Mouse (Mus musculus): ENCODE measurements around the gene Git1. TPM values are rescaled to one million over a fixed set of nuclear protein-coding genes. Genes with fewer than 3 reads are reported as not detected.
"Not testable (repeated sequence)": the region's sequence is repeated elsewhere in the genome, so short reads cannot be mapped to it uniquely, and the experiment has no call there.

Git1 gene
- polyA plus RNA-seq, 1 experiment = 99.0 TPM

DNA sequence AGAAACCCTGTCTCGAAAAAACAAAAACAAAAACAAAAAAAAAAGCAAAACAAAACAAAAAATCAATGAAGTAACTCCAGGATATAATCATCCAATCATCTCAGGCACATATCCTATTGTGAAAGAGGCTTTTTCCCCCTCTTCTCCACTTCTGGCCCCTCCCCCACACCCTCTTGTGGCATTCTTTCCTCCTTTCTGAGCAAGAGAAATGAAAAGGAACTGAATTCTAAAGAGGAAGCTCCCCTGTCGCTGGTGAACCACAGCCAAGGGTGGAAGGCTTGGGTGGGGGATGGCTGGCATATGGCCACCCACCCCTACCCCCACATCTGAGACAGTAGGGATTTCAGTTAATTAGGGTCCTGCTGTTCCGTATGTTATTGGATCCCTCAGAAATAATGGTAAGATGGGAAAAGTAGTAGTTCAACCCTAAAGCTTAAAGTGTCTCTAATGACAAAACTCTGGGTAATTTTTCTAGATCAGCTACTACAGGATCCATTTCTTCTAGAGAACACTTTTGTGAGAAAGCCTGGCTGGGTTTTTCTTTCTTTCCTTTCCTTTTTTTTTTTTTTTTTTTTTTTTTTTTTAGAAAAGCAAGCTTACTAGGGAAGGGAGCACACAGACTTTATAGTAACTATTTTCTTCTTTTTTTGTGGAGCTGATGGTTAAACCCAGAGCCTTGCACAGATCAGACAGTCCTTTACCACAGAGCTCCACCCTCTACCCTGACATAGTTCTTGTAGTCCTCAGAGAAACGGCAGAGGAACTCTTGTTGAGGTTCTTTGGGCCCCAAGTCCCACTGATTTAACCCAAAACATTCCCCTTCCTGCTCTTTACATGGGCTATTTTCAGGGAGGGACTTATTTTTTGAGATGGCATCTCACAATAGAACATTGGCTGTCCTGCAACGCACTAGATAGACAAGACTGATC is 27.5 kb downstream of the Git1 start:
- no peaks in the 10 kb centered on the region for H3K36me3 ChIP-seq (ENCODE audit: control insufficient read depth, insufficient read depth, low read length)
- no peak overlapping the region for H3K4me3 ChIP-seq (ENCODE audit: control insufficient read depth, insufficient read depth, low read length)
- DNase-seq = peak; percentile 71
- TF ChIP-seq CTCF (IDR thresholded peaks at IDR 0.05; ENCODE audit: borderline replicate concordance, control insufficient read depth, extremely low read depth, insufficient read depth, low read length, poor library complexity) = no peak
- no peak for TF ChIP-seq POLR2A (IDR thresholded peaks at IDR 0.05; ENCODE audit: control insufficient read depth, extremely low read depth, insufficient read depth, low read length, poor library complexity)
- no peaks in the 10 kb centered on the region for H3K27me3 ChIP-seq (ENCODE audit: control insufficient read depth, insufficient read depth, low read length)
- WGBS = 15% methylated on average over 5 of the region's 5 CpGs
- H3K27ac ChIP-seq (ENCODE audit: control insufficient read depth, insufficient read depth, low read length) = peak overlapping the region; percentile 95
- peaks cover 53% of the 10 kb centered on the region for H3K4me1 ChIP-seq (replicated peaks; ENCODE audit: control insufficient read depth, insufficient read depth, low read length)

DNA sequence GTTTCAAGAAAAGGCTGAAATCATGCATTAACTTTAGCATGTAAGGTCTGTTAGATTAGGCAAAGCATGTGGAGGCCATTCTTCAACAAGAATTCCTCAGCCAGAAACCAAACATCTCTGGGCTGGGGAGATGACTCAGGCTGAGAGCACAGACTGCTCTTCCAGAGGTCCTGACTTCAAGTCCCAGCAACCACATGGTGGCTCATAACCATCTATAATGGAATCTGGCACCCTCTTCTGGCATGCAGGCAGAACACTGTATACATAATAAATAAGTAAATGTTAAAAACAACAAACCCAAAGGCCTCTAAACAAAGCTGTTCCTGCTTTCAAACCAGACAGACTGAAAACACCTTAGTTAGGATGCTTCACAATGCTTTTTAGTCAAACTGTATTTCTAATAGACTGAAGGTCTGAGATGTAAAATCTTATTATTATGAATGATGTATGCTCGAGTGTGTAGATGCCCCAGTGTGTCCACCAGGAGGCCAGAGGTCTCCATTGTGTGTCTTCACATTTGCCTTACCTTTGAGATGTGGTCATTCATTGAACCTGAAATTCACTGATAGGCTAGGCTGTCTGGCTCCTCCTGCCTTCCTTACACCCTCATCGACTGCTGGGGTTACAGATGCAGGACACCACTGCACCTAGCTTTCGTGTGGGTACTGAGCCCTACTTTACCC is 32.6 kb downstream of the Git1 start:
- Histone ChIP-seq H3K27ac (ENCODE audit: control insufficient read depth, insufficient read depth, low read length) (no peak overlapping the region), H3K4me3 (ENCODE audit: control insufficient read depth, insufficient read depth, low read length) (no peak overlapping the region), H3K36me3 (ENCODE audit: control insufficient read depth, insufficient read depth, low read length) (no peaks in the 10 kb centered on the region), H3K27me3 (ENCODE audit: control insufficient read depth, insufficient read depth, low read length) (no peaks in the 10 kb centered on the region), H3K4me1 (replicated peaks; ENCODE audit: control insufficient read depth, insufficient read depth, low read length) (peaks cover 9% of the 10 kb centered on the region)
- WGBS = 97% methylated on average over 3 of the region's 3 CpGs
- TF ChIP-seq CTCF (IDR thresholded peaks at IDR 0.05; ENCODE audit: borderline replicate concordance, control insufficient read depth, extremely low read depth, insufficient read depth, low read length, poor library complexity) (no peak), POLR2A (IDR thresholded peaks at IDR 0.05; ENCODE audit: control insufficient read depth, extremely low read depth, insufficient read depth, low read length, poor library complexity) (no peak)
- DNase-seq = no peak

DNA sequence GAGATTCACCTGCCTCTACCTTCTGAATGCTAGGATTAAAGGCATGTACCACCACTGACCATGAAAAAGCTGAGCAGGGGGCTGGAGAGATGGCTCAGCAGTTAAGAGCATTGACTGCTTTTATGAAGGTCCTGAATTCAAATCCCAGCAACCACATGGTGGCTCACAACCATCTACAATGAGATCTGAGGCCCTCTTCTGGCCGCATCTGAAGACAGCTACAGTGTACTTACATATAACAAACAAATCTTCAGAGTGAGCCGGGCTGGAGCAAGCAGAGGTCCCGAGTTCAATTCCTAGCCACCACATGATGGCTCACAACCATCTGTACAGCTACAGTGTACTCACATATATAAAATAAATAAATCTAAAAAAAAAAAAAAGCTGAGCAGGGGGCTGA is 35.1 kb downstream of the Git1 start:
- 97% methylated on average over 3 of the region's 3 CpGs for whole genome bisulfite sequencing
- not testable (repeated sequence) for H3K4me3 ChIP-seq (ENCODE audit: control insufficient read depth, insufficient read depth, low read length); H3K4me1 ChIP-seq (replicated peaks; ENCODE audit: control insufficient read depth, insufficient read depth, low read length); H3K27ac ChIP-seq (ENCODE audit: control insufficient read depth, insufficient read depth, low read length); DNase-seq; H3K36me3 ChIP-seq (ENCODE audit: control insufficient read depth, insufficient read depth, low read length); H3K27me3 ChIP-seq (ENCODE audit: control insufficient read depth, insufficient read depth, low read length)

DNA sequence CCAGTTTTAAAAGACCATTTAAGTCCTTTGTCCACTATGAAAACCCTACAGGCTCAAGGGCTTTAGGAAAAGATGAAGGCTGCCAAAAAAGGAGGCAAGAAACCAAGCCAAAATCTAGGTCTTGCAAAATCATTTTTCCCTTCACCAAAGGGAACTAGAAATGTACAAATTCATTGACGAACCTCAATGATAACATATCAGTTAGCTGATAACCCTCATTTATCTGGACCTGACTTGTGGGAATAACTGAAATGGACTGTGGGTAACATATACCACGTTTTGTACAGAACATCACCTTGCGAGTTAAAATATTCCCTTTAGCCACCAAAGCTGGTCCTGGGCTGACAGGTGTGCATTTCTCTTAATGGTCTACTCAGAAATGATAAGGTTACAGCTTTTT is 36.3 kb downstream of the Git1 start:
- Histone ChIP-seq H3K36me3 (ENCODE audit: control insufficient read depth, insufficient read depth, low read length) (no peaks in the 10 kb centered on the region), H3K27me3 (ENCODE audit: control insufficient read depth, insufficient read depth, low read length) (no peaks in the 10 kb centered on the region), H3K4me1 (replicated peaks; ENCODE audit: control insufficient read depth, insufficient read depth, low read length) (no peaks in the 10 kb centered on the region), H3K4me3 (ENCODE audit: control insufficient read depth, insufficient read depth, low read length) (no peak overlapping the region), H3K27ac (ENCODE audit: control insufficient read depth, insufficient read depth, low read length) (no peak overlapping the region)
- no peak for DNase-seq
- WGBS = 92% methylated on average over 3 of the region's 3 CpGs
- TF ChIP-seq POLR2A (IDR thresholded peaks at IDR 0.05; ENCODE audit: control insufficient read depth, extremely low read depth, insufficient read depth, low read length, poor library complexity) = no peak
- TF ChIP-seq CTCF (IDR thresholded peaks at IDR 0.05; ENCODE audit: borderline replicate concordance, control insufficient read depth, extremely low read depth, insufficient read depth, low read length, poor library complexity) = no peak

DNA sequence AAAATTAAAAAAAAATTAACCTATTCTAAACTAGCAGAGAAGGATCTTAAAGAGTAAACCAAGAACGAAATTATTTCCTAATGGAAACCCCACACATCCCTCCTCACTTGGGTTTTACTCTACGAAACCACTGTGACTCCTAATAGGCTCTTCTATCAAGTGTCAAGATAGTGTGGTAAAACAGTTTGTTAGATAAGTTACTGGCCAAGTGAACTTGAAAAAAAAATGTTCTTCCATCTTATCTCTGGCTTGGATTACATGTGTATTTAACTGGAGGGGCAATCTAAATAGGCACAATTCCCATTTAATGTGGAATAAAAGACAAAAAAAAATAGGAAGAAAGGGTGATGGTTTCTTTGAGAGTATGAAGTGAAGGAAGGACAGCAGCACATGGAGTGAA is 37.5 kb downstream of the Git1 start:
- no peak overlapping the region for H3K27ac ChIP-seq (ENCODE audit: control insufficient read depth, insufficient read depth, low read length)
- no peaks in the 10 kb centered on the region for H3K4me1 ChIP-seq (replicated peaks; ENCODE audit: control insufficient read depth, insufficient read depth, low read length)
- 94% methylated on average over 2 of the region's 2 CpGs for WGBS
- TF ChIP-seq CTCF (IDR thresholded peaks at IDR 0.05; ENCODE audit: borderline replicate concordance, control insufficient read depth, extremely low read depth, insufficient read depth, low read length, poor library complexity) (no peak), POLR2A (IDR thresholded peaks at IDR 0.05; ENCODE audit: control insufficient read depth, extremely low read depth, insufficient read depth, low read length, poor library complexity) (no peak)
- no peaks in the 10 kb centered on the region for H3K36me3 ChIP-seq (ENCODE audit: control insufficient read depth, insufficient read depth, low read length)
- H3K27me3 ChIP-seq (ENCODE audit: control insufficient read depth, insufficient read depth, low read length) = no peaks in the 10 kb centered on the region
- DNase-seq = no peak
- H3K4me3 ChIP-seq (ENCODE audit: control insufficient read depth, insufficient read depth, low read length) = no peak overlapping the region

DNA sequence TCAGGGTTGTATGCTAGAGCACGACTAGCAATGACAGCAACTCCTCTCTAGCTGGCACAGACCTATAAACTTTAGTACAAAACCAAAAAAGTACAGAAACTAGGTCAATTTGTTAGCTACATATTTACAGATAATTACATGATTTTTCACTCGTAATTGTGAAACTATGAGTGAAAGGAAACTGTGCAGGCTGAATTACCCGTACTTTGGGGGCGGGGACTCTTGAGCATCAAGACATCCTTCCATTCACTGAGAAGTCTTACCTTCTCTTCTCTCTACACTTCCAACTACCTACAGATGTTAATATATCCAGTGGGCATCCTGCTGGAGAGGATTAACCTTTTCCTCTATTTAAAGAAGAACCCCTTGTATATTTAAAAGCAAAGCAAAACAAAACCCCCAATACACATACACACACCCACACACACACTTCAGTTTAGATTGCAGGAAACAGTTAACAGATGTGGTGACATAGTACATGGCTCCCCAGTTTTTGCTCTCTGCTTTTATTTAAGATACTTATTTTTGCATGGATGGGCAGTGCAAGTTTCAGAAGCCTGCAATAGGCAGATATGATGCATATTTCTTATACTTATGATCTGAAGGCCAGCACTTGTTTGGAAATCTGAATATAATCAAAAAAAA is 39.0 kb downstream of the Git1 start:
- WGBS = 83% methylated on average over 4 of the region's 4 CpGs
- H3K4me3 ChIP-seq (ENCODE audit: control insufficient read depth, insufficient read depth, low read length) = no peak overlapping the region
- peaks cover 8% of the 10 kb centered on the region for H3K36me3 ChIP-seq (ENCODE audit: control insufficient read depth, insufficient read depth, low read length)
- TF ChIP-seq CTCF (IDR thresholded peaks at IDR 0.05; ENCODE audit: borderline replicate concordance, control insufficient read depth, extremely low read depth, insufficient read depth, low read length, poor library complexity) (no peak), POLR2A (IDR thresholded peaks at IDR 0.05; ENCODE audit: control insufficient read depth, extremely low read depth, insufficient read depth, low read length, poor library complexity) (no peak)
- H3K4me1 ChIP-seq (replicated peaks; ENCODE audit: control insufficient read depth, insufficient read depth, low read length) = no peaks in the 10 kb centered on the region
- H3K27ac ChIP-seq (ENCODE audit: control insufficient read depth, insufficient read depth, low read length) = no peak overlapping the region
- H3K27me3 ChIP-seq (ENCODE audit: control insufficient read depth, insufficient read depth, low read length) = no peaks in the 10 kb centered on the region
- DNase-seq = no peak

Data from thymus, adult 2 months (tissue).